Mouse (Mus musculus) granulocyte monocyte progenitor cell, adult 5-6 weeks (primary cell): ENCODE measurements around the gene Elf1. TPM values are rescaled to one million over a fixed set of nuclear protein-coding genes. Genes with fewer than 3 reads are reported as not detected.
"Not testable (repeated sequence)": the region's sequence is repeated elsewhere in the genome, so short reads cannot be mapped to it uniquely, and the experiment has no call there.

ENCODE experiments used
- ATAC-seq: replicated peaks from 2 replicates; pipeline ENCODE4 v1.8.0; 2016; ENCODE audit warnings: mild to moderate bottlenecking, moderate TSS enrichment, inconsistent platforms; ENCODE audit not compliant: poor library complexity, severe bottlenecking
- total RNA-seq, 2 experiments: library from RNA; stranded (forward) in 1 of 2; stranded (reverse) in 1 of 2; fragments of 200-712, 200-1000 nt in 1 of 2; fragments of >200 nt in 1 of 2; fragmentation: Nextera tagmentation in 1 of 2; gene quantifications; 2 replicates each; pipeline ENCODE4 v1.2.3; 2014 to 2017

The Elf1 gene
- total RNA-seq, 2 experiments from 2014 or later: 98.6 to 178 TPM

GRCm38 (mm10) chr14:79518761-79519662 is 38.0 kb downstream of the Elf1 start:
- ATAC-seq: peak; percentile 8

GRCm38 (mm10) chr14:79519663-79519975 is 38.6 kb downstream of the Elf1 start:
- no peak for ATAC-seq

DNA sequence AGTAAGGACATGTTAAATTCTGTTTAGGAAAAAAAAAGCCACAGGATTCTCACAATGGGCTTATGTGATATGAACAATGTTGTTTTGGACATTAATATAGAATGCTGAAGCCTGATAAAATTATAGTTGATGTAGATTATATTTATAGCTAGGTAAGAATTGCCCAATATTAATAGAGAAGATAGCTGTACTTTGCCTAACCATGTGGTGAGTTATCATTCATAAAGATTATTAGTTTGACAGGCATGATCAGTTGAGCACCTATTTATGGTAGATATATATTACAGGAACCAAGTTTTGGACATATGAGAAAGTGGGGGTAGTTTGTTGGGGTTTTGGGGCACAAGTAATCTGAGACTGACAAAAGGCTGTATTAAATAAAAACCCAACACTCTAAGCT is 39.6 kb downstream of the Elf1 start:
- ATAC-seq: no peak

DNA sequence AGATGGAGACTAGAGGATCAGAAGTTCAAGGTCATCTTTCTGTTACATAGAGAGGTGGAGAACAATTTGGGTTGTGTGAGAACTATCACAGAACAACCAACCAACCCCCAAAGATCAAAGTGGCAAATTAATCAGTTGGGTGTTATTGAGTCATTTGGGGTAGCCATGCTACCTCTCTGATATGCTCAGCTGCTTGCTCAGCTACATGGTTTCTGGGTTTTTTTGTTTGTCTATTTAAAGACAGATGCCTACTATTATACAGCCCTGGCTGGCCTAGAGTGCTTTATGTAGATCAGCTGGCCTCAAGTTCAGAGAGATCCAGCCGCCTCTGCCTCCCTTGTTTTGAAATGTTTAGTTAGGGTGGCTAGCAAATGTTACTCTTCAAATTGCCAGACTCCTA is 40.1 kb downstream of the Elf1 start:
- ATAC-seq: no peak

GRCm38 (mm10) chr14:79521471-79522117 is 40.6 kb downstream of the Elf1 start:
- peak; percentile 64 for ATAC-seq

- ATAC-seq: peak; percentile 59
Measured at GRCm38 (mm10) chr14:79522387-79522786, 41.4 kb downstream of the Elf1 start.

DNA sequence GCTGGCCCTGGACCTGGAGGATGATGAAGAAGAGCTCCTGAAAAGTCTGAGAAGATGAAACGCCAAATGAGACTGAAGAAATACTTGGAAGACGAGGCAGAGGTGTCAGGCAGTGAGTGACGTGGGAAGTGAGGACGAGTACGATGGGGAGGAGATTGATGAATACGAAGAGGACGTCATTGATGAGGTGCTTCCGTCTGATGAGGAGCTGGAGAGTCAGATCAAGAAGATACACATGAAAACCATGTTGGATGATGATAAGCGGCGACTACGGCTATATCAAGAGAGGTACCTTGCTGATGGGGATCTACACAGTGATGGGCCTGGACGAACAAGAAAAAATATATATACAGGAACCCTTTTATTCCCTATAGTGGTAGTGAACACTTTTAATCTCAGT is 45.1 kb downstream of the Elf1 start:
- not testable (repeated sequence) for ATAC-seq

- no peak for ATAC-seq
Measured at GRCm38 (mm10) chr14:79527704-79528103, 46.7 kb downstream of the Elf1 start.

GRCm38 (mm10) chr14:79529581-79530554 is 48.9 kb downstream of the Elf1 start:
- peak; percentile 42 for ATAC-seq

DNA sequence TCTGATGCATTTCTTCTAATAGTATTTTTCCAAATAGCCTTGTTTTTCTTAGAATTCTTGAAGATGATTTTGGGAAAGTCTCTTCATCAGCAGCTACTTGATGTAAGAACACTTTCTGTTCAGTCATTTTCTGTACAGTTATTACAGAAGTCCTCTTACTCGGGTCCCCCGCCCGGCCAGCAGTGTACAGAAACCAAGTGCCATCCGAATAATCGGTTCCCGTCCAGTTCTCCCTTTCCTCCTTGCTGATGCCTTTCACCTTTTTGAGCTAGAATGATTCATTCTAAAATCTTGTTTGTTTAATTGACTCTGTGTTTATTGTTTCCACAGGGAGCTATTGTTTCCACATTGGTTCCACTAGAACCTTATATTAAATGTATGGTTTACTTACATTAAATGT is 49.8 kb downstream of the Elf1 start:
- no peak for ATAC-seq

- peak; percentile 61 for ATAC-seq
Measured at GRCm38 (mm10) chr14:79532036-79532776, 51.2 kb downstream of the Elf1 start.

GRCm38 (mm10) chr14:79533350-79533749 is 52.4 kb downstream of the Elf1 start:
- peak; percentile 30 for ATAC-seq

GRCm38 (mm10) chr14:79534206-79534605 is 53.2 kb downstream of the Elf1 start:
- no peak for ATAC-seq

GRCm38 (mm10) chr14:79534656-79535055 is 53.7 kb downstream of the Elf1 start:
- ATAC-seq: not testable (repeated sequence)

DNA sequence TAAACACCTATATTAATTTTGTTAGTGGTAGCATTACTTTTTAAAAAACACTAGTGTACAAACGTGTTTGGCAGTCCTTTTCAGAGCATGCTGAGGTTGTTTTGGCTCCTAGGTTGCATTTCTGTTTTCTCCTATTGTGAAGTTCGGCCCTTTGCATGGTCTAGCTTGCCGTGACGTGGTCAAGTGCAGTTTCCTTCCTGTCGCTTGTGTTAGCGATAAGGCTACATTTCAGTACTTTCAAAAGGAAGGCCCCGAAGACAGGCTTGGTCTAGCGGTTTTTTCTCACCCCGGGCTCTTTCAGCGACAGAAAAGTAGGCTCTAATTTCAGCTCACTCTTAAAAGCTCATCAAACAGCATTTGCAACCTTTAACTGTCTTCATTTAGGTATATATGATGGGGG is 54.3 kb downstream of the Elf1 start:
- peak; percentile 60 for ATAC-seq

DNA sequence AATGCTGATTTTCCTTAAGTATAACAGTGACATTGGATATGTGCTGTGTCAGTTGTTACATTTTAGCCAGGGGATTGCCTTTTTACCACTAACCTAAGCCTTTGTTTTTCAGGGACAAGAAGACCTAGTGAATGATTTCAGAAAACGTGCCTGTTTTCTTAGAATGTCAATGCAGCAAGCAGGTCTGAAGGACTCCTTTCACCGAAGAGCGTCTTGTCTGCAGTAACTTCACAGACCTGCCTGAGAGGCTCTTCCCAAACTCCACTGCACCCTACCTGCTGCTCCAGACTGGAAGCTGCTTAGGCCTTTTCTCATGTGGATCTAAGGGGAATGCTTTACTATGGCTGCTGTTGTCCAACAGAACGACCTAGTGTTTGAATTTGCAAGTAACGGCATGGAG is 55.0 kb downstream of the Elf1 start:
- no peak for ATAC-seq

GRCm38 (mm10) chr14:79536837-79537236 is 55.8 kb downstream of the Elf1 start:
- no peak for ATAC-seq

DNA sequence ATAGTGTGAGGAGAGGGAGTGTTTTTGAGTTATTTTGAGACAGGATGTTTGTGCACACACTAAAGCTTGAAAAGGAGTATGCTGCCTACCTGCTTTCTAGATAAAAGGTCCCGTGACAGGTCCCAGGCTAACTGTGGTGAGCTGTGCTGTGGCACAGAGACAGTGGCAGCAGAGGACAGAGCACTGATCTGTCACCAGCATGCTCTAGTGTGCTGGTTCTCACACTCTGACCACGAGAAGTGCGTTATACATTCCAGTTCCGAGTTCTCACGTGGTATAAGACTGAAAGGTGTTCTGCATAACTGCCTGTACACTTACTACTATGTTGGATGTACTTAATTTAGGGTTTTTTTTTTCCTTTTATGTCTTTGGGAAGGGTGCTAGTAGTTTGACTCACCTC is 56.5 kb downstream of the Elf1 start:
- ATAC-seq: 0 out of 2 replicates have a peak, but pooled peaks have one; percentile 21

- no peak for ATAC-seq
Measured at GRCm38 (mm10) chr14:79537921-79538320, 56.9 kb downstream of the Elf1 start.

GRCm38 (mm10) chr14:79541606-79542005 is 60.6 kb downstream of the Elf1 start:
- peak; percentile 55 for ATAC-seq
